Mouse (Mus musculus): ENCODE measurements around the gene Rundc1. TPM values are rescaled to one million over a fixed set of nuclear protein-coding genes. Genes with fewer than 3 reads are reported as not detected.
"Not testable (repeated sequence)": the region's sequence is repeated elsewhere in the genome, so short reads cannot be mapped to it uniquely, and the experiment has no call there.

Rundc1 gene
- total RNA-seq, 2 experiments from 2014 or later, result 6.4 to 7.2 TPM

DNA sequence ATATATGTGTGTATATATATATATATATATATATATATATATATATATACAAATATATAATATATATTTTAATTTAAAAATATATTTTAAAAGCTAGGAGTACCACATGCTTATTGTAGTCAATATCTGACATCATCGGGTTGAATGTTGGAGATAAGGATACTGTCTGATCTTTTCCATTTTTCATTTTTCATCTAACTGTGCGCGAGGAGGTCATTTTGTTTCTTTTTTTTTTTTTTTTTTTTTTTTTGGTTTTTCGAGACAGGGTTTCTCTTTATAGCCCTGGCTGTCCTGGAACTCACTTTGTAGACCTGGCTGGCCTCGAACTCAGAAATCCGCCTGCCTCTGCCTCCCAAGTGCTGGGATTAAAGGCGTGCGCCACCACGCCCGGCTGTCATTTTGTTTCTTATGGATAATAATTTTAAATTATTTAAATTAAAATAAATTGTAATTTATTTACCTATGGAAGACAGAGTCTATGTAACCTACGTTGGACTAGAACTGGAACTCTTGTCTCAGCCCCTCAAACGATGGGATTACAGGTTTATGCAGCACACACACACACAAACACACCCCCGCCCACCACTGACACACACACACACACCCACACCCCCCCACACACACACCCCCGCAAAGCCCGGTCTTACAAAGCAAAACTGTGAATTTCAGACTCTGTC is 16.7 kb downstream of the Rundc1 start:
- intact Hi-C loops (cut with DNase I; ENCODE audit: low total_unique reads); DNase-seq: not testable (repeated sequence)

DNA sequence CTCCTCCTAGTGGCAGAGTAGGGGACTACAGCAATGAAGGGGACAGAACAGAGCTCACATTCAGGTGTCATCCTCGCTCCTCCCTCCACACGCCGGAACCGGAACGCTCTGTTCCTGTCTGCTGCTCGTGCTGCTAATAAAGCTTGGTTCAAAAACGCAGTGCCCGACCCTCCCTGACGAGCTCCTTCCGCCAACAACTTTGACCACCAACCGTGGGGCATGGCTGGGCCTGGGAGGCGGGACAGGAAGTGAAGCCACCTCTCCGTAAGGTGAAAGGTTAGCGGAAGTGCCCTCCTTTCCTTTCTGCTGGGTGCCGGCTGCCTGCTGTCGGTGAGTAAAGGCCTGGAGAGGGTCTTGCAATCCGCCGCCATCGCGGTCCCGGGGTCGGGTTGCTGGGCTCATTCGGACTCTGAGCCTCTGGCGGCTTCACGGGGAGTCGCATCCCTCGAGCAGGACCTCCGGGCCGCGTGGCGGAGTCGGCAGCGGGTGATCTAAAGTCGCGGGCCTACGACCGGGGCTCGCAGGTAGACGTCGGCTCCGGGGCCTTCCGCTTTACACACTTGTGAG is 17.3 kb downstream of the Rundc1 start, which contains the start of gene Rpl27:
Rpl27 (plus strand) TSS at position 172 of the 567 bp plus-strand sequence.
- intact Hi-C loops (cut with DNase I; ENCODE audit: low total_unique reads), result no loop called here
- peak; percentile 97 for DNase-seq

DNA sequence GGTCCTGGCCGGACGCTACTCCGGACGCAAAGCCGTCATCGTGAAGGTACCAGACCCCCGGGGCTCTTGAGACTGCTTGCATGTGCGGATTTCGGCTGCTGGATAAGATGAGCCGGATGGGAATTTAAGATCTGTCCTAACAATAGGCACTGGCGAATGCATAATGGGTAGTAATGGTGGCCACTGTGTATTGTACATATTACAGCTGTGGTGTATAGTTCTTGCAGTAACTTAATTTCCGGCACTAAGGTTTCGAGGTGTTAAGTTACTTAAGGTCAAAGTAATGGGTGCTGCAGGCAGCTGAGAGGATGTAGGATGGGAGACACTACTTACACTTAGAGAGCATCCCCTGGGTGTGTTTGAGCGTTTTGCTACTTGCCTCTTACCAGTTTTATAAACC is 17.9 kb downstream of the Rundc1 start:
- no peak for DNase-seq
- intact Hi-C loops (cut with DNase I; ENCODE audit: low total_unique reads), result no loop called here

DNA sequence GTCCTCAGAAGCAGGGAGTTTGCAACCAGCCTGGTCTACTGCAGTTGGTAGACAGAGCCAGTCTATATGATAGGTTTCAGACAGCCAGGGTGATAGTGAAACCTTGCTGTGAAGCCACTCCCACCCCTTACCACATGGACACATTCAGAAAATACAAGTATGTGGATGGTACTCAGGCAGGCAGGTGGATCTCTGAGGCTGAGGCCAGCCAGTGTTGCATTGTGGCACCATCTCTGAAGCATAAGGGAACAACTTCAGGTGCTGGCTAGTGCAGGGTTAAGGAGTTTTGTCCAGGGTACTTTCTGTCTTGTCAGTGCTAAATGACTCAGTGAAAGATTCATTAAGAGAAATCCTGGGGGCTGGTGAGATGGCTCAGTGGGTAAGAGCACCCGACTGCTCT is 21.4 kb downstream of the Rundc1 start:
- no peak for DNase-seq
- intact Hi-C loops (cut with DNase I; ENCODE audit: low total_unique reads), result no loop called here

DNA sequence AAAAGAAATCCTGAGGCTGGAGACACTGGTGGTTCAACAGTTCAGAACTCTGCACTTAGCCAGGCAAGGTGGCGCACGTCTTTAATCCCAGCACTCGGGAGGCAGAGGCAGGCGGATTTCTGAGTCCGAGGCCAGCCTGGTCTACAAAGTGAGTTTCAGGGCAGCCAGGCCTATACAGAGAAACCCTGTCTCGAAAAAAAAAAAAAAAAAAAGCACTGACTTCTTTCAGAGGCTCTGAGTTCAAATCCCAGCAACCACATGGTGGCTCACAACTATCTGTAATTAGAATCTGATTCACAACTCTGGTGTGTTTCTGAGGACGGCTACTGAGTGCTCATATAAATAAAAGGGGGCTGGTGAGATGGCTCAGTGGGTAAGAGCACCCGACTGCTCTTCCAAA is 22.0 kb downstream of the Rundc1 start:
- intact Hi-C loops (cut with DNase I; ENCODE audit: low total_unique reads); DNase-seq: not testable (repeated sequence)

DNA sequence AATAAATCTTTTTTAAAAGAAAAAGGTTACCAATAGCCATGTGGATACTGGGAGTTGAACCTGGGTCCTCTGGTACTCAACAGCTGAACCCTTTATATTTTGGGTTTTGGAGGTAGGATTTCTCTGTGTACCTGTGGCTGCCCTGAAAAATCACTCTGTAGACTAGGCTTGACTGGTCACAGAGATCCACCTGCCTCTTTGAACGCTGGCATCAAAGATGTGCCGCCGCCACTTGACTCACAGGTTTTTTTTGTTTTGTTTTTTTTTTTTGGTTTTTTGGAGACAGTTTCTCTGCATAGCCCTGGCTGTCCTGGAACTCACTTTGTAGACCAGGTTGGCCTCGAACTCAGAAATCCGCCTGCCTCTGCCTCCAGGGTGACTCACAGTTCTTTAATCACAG is 22.9 kb downstream of the Rundc1 start:
- intact Hi-C loops (cut with DNase I; ENCODE audit: low total_unique reads), result no loop called here
- DNase-seq, result no peak

DNA sequence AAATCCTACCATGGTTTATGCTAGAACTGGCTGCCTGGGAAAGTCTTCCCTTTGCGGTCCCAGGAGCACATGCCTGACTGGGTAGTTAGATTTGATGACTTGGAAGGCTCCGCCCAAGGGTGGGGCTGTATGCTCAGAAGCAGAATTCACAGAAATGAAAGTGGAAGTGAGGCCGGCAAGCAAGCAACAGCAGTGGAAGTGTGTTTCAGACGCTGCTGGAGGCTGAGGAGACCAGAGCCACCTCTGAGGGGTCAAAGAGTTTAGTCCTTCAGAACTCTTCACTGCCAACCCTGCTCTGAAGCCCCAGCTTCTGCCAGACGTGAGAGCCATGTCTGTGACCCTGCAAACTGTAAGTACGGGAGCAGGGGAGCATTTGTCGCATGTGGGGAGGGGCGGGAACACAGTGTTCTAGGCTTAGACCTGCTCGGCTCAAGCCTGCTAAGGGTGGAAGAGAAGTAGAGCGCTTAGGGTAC is 23.4 kb downstream of the Rundc1 start, which contains the start of gene Ifi35:
Ifi35 (plus strand) TSS at position 134 of the 473 bp plus-strand sequence.
- intact Hi-C loops (cut with DNase I; ENCODE audit: low total_unique reads), result no loop called here
- peak; percentile 75 for DNase-seq

DNA sequence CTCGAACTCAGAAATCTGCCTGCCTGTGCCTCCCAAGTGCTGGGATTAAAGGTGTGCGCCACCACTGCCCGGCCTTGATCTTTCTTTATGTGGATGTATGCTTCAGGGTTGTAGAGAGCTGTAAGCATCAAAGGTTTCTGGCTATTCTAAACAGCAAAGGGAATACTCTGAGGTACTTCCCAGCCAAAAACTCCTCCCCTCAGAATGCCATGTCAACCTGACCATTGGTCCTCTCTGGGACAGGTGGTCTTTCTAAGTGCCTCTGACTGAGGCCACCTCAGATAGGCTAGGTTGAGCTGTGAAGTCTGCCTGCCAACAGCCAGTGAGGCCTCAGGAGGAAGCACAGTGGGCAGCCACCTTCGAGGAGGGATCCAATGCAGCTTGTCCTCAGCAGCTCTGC is 24.0 kb downstream of the Rundc1 start:
- intact Hi-C loops (cut with DNase I; ENCODE audit: low total_unique reads), result no loop called here
- no peak for DNase-seq

DNA sequence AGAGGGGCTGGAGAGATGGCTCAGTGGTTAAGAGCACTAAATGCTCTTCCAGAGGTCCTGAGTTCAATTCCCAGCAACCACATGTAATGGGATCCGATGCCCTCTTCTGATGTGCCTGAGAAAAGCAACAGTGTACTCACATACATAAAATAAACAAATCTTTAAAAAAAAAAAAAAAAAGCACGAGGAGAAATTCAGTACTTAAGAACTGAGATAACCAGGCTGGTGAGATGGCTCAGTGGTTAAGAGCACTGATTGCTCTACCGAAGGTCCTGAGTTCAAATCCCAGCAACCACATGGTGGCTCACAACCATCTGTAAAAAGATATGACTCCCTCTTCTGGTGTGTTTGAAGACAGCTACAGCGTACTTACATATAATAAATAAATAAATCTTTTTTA is 24.7 kb downstream of the Rundc1 start:
- intact Hi-C loops (cut with DNase I; ENCODE audit: low total_unique reads); DNase-seq: not testable (repeated sequence)

DNA sequence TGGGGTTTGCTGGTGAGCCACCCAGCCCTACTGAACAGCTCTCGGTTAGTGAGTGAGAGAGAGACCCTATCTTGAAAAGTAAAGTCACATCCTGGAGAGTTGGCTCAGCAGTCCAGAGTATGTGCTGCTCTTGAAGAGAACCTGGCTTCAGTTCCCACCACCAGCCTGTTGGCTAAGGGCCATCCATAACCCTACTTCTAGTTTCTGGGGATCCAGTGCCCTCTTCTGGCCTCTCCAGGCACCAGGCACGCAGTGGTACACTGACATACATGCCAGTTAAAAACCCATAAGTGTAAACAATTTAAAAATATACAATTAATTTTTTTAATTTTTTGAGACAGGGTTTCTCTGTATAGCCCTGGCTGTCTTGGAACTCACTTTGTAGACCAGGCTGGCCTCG is 25.5 kb downstream of the Rundc1 start:
- no peak for DNase-seq
- intact Hi-C loops (cut with DNase I; ENCODE audit: low total_unique reads), result loop anchor here (10.0 kb wide), 1 partner anchor 1544 kb away; no protein-coding TSS in a partner anchor

DNA sequence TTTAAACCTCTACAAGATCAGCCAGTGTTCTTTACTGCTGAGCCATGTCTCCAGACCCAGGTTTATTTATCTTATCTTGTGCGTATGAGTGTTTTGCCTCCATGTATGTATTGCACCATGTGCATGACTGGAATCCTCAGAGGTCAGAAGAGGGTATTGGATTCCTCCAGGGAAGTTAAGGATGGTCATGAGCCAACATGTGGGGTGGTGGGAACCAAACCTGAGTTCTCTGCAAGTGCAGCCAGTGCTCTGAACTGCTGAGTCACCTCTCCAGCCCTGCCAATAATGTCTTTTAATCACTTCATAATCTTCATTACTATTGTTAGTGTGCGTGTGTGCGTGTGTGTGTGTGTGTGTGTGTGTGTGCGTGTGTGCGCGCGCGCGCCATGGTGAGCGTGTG is 26.7 kb downstream of the Rundc1 start:
- intact Hi-C loops (cut with DNase I; ENCODE audit: low total_unique reads), result loop anchor here (10.0 kb wide), 1 partner anchor 1543 kb away; no protein-coding TSS in a partner anchor

DNA sequence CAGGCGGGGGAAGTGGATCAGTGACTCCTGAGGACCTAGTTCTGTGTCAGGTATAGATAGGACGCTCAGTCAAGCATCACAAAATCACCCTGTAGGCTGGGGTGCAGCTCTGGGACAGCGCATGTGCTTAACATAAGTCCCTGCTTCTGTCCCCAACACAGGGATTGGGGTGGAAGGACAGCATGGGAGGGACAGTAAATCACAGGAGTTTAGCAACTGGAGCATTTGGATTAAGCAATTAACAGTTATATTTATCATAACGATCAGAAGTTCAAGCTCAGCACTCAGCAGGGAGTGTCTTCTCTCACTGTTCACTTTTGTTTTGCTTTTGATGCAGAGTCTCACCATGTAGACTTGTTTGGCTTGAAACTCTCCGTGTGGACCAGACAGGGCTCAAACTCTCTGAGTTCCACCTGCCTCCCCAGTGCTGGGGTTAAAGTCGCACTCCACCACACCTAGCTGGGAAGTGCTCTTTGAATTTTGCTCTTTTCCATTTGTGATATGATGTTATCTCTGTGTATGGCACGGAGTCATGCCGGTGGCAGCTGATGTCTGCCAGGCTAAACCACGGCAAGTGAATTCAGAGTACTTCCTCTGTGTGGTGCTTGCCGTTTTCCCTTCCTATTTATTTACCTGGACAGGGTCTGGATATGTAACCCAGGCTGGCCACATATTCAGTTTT is 27.3 kb downstream of the Rundc1 start:
- intact Hi-C loops (cut with DNase I; ENCODE audit: low total_unique reads), result loop anchor here (10.0 kb wide), 1 partner anchor 1543 kb away; no protein-coding TSS in a partner anchor
- DNase-seq, result no peak

More for the DNA sequence above, 26.7 kb downstream of the Rundc1 start:
- DNase-seq, result no peak

DNA sequence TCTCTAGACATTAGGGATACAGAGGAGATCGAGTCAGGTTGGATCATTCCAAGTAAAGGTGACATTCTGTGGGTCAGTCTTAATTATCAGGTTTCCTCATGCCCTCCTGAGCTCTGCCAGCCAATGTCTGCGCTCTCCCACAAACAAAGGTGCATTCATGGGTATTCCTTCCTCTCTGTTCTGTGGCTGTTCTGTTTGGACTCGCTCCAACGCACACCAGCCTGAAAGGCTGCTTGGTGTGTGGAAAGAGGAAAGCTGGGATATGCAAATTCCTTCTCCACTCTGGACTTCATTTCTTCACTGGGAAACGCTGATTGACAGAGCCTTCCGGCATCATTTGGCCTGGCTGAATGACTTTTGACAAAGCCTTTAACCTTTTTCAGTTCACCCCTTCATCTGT is 29.8 kb downstream of the Rundc1 start:
- no peak for DNase-seq
- intact Hi-C loops (cut with DNase I; ENCODE audit: low total_unique reads), result loop anchor here (10.0 kb wide), 1 partner anchor 1540 kb away; no protein-coding TSS in a partner anchor

DNA sequence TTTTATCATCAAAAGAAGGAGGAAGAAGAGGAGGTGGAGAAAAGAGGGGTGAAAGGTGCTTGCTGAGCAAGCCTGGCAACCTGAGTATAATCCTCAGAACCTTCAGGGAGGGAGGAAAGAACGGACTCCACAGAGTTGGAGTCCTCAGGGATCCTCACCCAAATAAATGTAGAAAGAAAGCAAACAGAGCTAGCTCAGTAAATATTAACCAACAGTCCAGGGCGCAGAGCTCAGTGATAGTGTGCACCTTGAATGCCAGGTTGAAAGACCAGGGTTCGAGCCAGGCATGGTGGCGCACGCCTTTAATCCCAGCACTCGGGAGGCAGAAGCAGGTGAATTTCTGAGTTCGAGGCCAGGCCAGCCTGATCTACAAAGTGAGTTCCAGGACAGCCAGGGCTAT is 30.7 kb downstream of the Rundc1 start:
- no peak for DNase-seq
- intact Hi-C loops (cut with DNase I; ENCODE audit: low total_unique reads), result loop anchor here (10.0 kb wide), 1 partner anchor 1539 kb away; no protein-coding TSS in a partner anchor

DNA sequence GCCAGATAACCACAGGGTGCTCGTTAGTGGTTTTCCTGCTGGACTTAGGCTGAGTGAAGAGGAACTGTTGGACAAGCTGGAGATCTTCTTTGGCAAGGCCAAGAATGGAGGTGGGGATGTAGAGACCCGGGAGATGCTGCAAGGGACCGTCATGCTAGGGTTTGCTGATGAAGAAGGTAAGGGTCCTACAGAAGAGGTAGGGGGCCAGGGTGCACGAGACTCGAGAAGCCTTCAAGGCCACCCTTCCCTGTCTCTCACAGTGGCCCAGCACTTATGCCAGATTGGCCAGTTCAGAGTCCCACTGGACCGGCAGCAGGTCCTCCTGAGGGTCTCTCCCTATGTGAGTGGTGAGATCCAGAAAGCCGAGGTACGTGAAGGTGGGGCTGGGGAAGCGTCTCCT is 32.7 kb downstream of the Rundc1 start:
- DNase-seq, result no peak
- intact Hi-C loops (cut with DNase I; ENCODE audit: low total_unique reads), result loop anchor here (10.0 kb wide), 1 partner anchor 1537 kb away; no protein-coding TSS in a partner anchor

DNA sequence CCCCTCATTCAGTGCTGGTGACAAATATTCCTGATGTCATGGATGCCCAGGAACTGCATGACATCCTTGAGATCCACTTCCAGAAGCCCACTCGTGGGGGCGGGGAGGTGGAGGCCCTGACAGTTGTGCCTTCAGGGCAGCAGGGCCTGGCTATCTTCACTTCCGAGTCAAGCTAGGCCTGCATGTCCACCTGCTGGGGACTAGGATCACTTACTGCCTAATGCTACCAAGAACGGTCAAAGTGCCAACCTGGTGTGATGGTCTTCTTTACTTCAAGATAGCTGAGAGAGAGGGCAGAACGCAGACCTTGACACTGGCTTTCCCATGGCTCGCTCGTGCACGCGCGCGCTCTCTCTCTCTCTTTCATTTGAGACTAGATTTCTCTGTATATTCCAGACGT is 33.3 kb downstream of the Rundc1 start:
- intact Hi-C loops (cut with DNase I; ENCODE audit: low total_unique reads), result loop anchor here (10.0 kb wide), 1 partner anchor 1537 kb away; no protein-coding TSS in a partner anchor
- no peak for DNase-seq

DNA sequence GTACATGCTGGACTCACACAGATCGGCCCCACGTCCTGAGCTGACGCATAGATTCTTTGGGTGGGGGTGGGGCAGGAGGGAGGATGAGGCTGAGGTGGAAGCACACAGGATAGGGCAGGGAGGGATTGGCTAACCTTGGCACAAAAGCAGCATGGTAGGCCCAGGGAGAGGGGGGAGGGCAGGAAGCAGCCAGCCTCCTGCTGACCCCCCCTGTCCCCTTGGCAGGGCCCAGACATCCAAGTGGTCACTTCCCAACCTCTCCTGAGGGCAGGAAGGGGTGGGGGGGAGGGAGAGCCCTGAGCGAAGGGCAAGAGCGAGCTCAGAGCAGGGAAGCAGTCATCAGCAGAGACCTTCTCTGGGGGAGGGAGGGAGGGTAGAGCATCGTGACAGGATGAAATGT is 34.8 kb downstream of the Rundc1 start:
- no peak for DNase-seq
- intact Hi-C loops (cut with DNase I; ENCODE audit: low total_unique reads), result loop anchor here (10.0 kb wide), 1 partner anchor 1535 kb away; no protein-coding TSS in a partner anchor

DNA sequence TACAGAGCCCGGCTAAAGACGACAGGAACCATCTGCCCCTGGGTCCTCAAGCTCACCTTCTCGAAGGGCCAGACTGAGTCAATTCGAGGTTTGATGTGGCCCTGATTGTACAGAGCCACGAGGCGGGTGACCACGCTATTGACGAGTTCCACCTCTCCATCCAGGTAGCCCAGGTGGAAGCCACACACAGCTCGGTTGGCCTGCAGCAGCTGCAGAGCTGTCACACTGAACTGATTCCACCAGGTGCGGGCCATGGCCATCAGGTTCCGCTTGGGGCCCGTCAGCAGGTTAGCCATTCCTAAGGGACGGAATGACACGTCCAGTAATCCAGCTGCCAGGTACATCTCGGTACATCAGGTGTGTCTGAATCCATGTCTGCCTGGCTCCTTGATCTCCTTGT is 35.4 kb downstream of the Rundc1 start:
- DNase-seq, result no peak
- intact Hi-C loops (cut with DNase I; ENCODE audit: low total_unique reads), result no loop called here

DNA sequence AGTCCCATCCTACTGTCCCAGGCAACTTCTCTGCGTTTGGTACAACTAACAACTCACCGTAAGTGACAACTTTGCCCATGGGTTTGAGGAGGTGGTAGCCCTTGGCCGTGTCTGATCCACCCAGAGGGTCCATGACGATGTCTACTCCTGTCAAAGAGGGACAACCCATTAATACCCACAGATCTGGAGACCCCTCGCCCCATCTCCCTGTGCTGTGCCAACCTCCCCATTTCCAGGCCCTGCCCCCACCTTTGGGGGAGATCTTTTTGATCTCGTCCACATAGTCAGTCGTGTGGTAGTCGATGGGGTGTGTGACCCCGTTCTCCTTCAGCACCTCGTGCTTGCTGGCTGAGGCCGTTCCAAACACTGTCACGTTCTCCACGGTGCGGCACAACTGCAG is 37.3 kb downstream of the Rundc1 start:
- no peak for DNase-seq
- intact Hi-C loops (cut with DNase I; ENCODE audit: low total_unique reads), result no loop called here

Data from gastrocnemius, postnatal 14 days (tissue).